Mouse (Mus musculus): ENCODE measurements at regions not wholly inside any gene's neighbourhood (a gene's known extent, or its start where the extent isn't known, plus 50 kb on each side); places are given as distances from the start of the nearest gene placed in this dataset.

GRCm38 (mm10) chr10:9161597-9161996 is 275.7 kb upstream of the Sash1 start:
- WGBS: 92% methylated on average over 7 of the region's 7 CpGs
- DNase-seq (ENCODE audit: low spot score) (no peak), ATAC-seq (ENCODE audit: low FRiP score, low read depth) (no peak)
- H3K4me2 ChIP-seq (replicated peaks; ENCODE audit: low read depth, low read length, severe bottlenecking): no peak overlapping the region
- H3K27ac ChIP-seq (replicated peaks; ENCODE audit: low read depth, low read length): no peak overlapping the region
- no peak overlapping the region for H3K9ac ChIP-seq (ENCODE audit: low read depth, low read length, severe bottlenecking)
- H3K4me1 ChIP-seq (ENCODE audit: control insufficient read depth, insufficient read depth, low read length): no peaks in the 10 kb centered on the region
- H3K27me3 ChIP-seq (ENCODE audit: control insufficient read depth, insufficient read depth, low read length): no peaks in the 10 kb centered on the region
- no peak for TF ChIP-seq POLR2A (IDR thresholded peaks at IDR 0.05; ENCODE audit: borderline replicate concordance, extremely low read depth, insufficient read depth, insufficient read length)
- no peak overlapping the region for H3K4me3 ChIP-seq (replicated peaks; ENCODE audit: low read length)
- H3K36me3 ChIP-seq (ENCODE audit: control insufficient read depth, insufficient read depth, low read length): no peaks in the 10 kb centered on the region
- no peaks in the 10 kb centered on the region for H3K9me3 ChIP-seq (ENCODE audit: control insufficient read depth, low read length)

GRCm38 (mm10) chr10:9157299-9158215 is 271.7 kb upstream of the Sash1 start:
- no peaks in the 10 kb centered on the region for H3K4me1 ChIP-seq (ENCODE audit: control insufficient read depth, insufficient read depth, low read length)
- TF ChIP-seq POLR2A (IDR thresholded peaks at IDR 0.05; ENCODE audit: borderline replicate concordance, extremely low read depth, insufficient read depth, insufficient read length): no peak
- no peaks in the 10 kb centered on the region for H3K9me3 ChIP-seq (ENCODE audit: control insufficient read depth, low read length)
- no peak overlapping the region for H3K27ac ChIP-seq (replicated peaks; ENCODE audit: low read depth, low read length)
- no peak for DNase-seq (ENCODE audit: low spot score)
- ATAC-seq (ENCODE audit: low FRiP score, low read depth): no peak
- no peak overlapping the region for H3K4me2 ChIP-seq (replicated peaks; ENCODE audit: low read depth, low read length, severe bottlenecking)
- H3K4me3 ChIP-seq (replicated peaks; ENCODE audit: low read length): no peak overlapping the region
- H3K9ac ChIP-seq (ENCODE audit: low read depth, low read length, severe bottlenecking): no peak overlapping the region
- 85% methylated on average over 10 of the region's 10 CpGs for WGBS
- H3K27me3 ChIP-seq (ENCODE audit: control insufficient read depth, insufficient read depth, low read length): no peaks in the 10 kb centered on the region
- H3K36me3 ChIP-seq (ENCODE audit: control insufficient read depth, insufficient read depth, low read length): no peaks in the 10 kb centered on the region

- no peaks in the 10 kb centered on the region for H3K4me1 ChIP-seq (ENCODE audit: control insufficient read depth, insufficient read depth, low read length)
- no peak overlapping the region for H3K9ac ChIP-seq (ENCODE audit: low read depth, low read length, severe bottlenecking)
- DNase-seq (ENCODE audit: low spot score) (no peak), ATAC-seq (ENCODE audit: low FRiP score, low read depth) (no peak)
- H3K9me3 ChIP-seq (ENCODE audit: control insufficient read depth, low read length): no peaks in the 10 kb centered on the region
- WGBS: 68% methylated on average over 2 of the region's 2 CpGs
- H3K4me2 ChIP-seq (replicated peaks; ENCODE audit: low read depth, low read length, severe bottlenecking): no peak overlapping the region
- H3K27ac ChIP-seq (replicated peaks; ENCODE audit: low read depth, low read length): no peak overlapping the region
- no peak overlapping the region for H3K4me3 ChIP-seq (replicated peaks; ENCODE audit: low read length)
- no peak for TF ChIP-seq POLR2A (IDR thresholded peaks at IDR 0.05; ENCODE audit: borderline replicate concordance, extremely low read depth, insufficient read depth, insufficient read length)
- H3K27me3 ChIP-seq (ENCODE audit: control insufficient read depth, insufficient read depth, low read length): no peaks in the 10 kb centered on the region
- H3K36me3 ChIP-seq (ENCODE audit: control insufficient read depth, insufficient read depth, low read length): no peaks in the 10 kb centered on the region
These were observed 250.2 kb upstream of the Sash1 start for GRCm38 (mm10) chr10:9136099-9136498.

GRCm38 (mm10) chr10:9134293-9135021 is 248.6 kb upstream of the Sash1 start:
- Histone ChIP-seq H3K9me3 (ENCODE audit: control insufficient read depth, low read length) (no peaks in the 10 kb centered on the region), H3K4me1 (ENCODE audit: control insufficient read depth, insufficient read depth, low read length) (no peaks in the 10 kb centered on the region), H3K27me3 (ENCODE audit: control insufficient read depth, insufficient read depth, low read length) (no peaks in the 10 kb centered on the region), H3K9ac (ENCODE audit: low read depth, low read length, severe bottlenecking) (no peak overlapping the region), H3K27ac (replicated peaks; ENCODE audit: low read depth, low read length) (no peak overlapping the region), H3K4me2 (replicated peaks; ENCODE audit: low read depth, low read length, severe bottlenecking) (no peak overlapping the region), H3K36me3 (ENCODE audit: control insufficient read depth, insufficient read depth, low read length) (no peaks in the 10 kb centered on the region), H3K4me3 (replicated peaks; ENCODE audit: low read length) (no peak overlapping the region)
- 65% methylated on average over 9 of the region's 9 CpGs for WGBS
- TF ChIP-seq POLR2A (IDR thresholded peaks at IDR 0.05; ENCODE audit: borderline replicate concordance, extremely low read depth, insufficient read depth, insufficient read length): no peak
- ATAC-seq (ENCODE audit: low FRiP score, low read depth) (no peak), DNase-seq (ENCODE audit: low spot score) (no peak)

- Histone ChIP-seq H3K9ac (ENCODE audit: low read depth, low read length, severe bottlenecking) (no peak overlapping the region), H3K4me2 (replicated peaks; ENCODE audit: low read depth, low read length, severe bottlenecking) (no peak overlapping the region), H3K27ac (replicated peaks; ENCODE audit: low read depth, low read length) (no peak overlapping the region), H3K4me1 (ENCODE audit: control insufficient read depth, insufficient read depth, low read length) (no peaks in the 10 kb centered on the region), H3K27me3 (ENCODE audit: control insufficient read depth, insufficient read depth, low read length) (no peaks in the 10 kb centered on the region), H3K9me3 (ENCODE audit: control insufficient read depth, low read length) (no peaks in the 10 kb centered on the region), H3K4me3 (replicated peaks; ENCODE audit: low read length) (no peak overlapping the region), H3K36me3 (ENCODE audit: control insufficient read depth, insufficient read depth, low read length) (no peaks in the 10 kb centered on the region)
- 61% methylated on average over 2 of the region's 2 CpGs for WGBS
- TF ChIP-seq POLR2A (IDR thresholded peaks at IDR 0.05; ENCODE audit: borderline replicate concordance, extremely low read depth, insufficient read depth, insufficient read length): no peak
- DNase-seq (ENCODE audit: low spot score) (no peak), ATAC-seq (ENCODE audit: low FRiP score, low read depth) (no peak)
These were observed 244.2 kb upstream of the Sash1 start for GRCm38 (mm10) chr10:9130061-9130460.
